Mouse (Mus musculus) kidney, adult 8-10 months (tissue): Measurements from ENCODE around the gene Cd248.

Experiments used
- DNase-seq, 2 experiments: peaks; one replicate each; pipeline ENCODE4 v3.0.0; 2022

Gene Cd248

DNA sequence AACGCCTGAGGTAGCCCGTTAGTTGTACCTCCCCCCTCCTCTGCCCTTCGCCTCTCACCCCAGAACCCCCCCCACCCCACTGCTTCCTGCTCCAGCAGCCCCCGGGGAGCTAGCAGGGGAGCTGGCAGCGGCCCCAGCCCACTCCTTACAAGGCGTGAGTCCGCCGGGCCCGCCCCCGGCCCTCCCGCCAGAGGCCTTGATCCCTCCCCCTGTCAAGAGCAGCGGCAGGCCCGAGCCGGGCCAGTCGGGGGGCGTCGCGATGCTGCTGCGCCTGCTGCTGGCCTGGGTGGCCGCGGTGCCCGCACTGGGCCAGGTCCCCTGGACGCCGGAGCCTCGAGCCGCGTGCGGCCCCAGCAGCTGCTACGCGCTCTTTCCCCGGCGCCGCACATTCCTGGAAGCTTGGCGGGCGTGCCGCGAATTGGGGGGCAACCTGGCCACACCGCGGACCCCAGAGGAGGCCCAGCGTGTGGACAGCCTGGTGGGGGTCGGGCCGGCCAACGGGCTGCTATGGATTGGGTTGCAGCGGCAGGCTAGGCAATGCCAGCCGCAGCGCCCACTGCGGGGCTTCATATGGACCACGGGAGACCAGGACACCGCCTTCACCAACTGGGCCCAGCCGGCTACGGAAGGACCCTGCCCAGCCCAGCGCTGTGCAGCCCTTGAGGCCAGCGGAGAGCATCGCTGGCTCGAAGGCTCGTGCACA, at the start of gene Cd248:
Cd248 (plus strand) TSS at position 212 of the 703 bp plus-strand sequence.
- peak in 1 of 2 experiments; percentile 49 for DNase-seq

DNA sequence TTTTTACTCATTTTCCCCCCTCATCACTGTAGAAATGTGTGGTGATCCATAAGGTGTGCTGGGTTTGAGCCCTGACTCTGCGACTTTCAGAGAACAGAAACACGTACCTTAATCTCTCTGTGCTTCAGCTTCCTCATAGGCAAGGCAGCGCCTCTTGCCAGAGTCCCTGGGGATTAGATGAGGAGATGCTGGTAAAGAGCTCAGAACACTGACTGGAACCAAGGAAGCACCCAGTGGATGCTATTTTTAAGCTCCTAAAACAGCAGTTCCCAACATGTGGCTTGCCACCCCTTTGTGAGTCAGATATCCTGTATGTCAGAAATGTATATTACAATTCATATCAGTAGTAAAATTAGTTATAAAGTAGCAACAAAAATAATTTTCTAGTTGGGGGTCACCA, 49.7 kb upstream of the Cd248 start:
- no peak for DNase-seq

DNA sequence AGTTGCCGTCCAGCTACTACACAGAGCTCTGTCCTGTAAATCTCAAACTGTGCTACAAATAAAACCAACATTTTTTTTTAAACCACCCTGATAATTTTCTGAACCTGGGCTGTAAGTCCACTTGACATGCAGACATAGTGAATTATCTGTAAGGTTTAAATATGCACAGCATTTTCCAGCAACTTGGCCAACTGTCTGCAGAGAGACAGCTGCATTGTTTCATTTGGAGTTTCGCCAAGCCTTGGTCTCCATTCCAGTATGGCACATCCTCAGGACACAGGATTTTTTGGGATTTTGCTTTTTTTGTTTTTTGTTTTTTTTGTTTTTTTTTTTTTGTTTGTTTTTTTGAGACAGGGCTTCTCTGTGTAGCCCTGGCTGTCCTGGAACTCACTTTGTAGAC, 46.5 kb upstream of the Cd248 start:
- DNase-seq = no peak

DNA sequence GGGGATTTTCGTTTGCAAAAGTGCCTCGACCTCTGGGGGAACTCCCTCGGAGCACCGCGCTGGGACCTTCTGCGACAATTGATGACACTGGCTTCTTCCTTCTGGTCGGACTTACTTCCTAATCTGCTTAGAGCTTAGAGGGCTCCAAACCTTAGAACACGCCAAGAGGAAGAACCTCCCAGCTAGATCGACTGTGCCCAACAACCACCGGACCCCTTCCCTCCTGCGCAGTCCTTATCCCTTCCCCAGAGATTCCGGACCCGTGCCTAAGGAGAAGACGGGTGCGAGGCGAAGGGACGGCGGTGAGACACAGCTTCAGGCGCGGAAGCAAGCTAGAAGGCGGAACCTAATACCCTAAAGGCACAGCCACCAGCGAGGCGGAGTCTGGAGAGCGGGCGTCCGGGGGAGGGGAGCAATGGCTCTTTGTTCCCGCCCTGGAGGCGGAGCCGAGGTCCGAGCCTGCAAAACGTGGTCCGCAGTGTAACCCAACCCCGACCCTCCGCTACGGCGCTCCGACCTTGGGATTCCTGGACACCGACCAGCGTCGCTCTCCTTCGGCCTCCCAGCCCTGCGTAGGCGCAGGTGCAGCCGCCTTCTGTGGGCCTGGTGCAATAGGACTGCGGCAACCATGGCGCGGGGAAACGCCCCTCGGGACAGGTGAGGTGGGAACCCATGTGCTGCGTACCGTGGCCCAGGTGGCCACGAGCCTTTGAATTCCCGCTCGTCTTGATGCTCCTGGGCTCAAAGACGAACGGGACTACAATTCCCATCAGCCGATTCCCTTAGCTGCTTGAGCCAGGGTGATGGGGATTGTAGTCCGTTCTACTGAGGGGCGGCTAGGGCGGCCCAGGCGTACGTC, 44.0 kb upstream of the Cd248 start, which contains the start of gene Slc29a2:
Slc29a2 (plus strand) TSS at position 240 of the 859 bp plus-strand sequence.
- DNase-seq = peak; percentile 93 to 95

DNA sequence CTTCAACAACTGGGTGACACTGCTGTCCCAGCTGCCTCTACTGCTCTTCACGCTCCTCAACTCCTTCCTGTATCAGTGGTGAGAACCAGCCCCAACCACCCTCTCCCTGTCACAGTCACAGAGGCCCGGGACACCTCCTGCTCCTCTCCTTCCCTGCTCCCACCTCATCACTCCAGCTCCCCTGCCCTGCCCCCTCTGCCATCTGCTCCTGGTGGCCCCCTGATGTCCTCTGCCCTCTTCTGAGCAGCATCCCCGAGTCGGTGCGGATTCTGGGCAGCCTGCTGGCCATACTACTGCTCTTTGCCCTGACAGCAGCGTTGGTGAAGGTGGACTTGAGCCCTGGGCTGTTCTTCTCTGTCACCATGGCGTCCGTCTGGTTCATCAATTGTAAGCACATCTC, 41.8 kb upstream of the Cd248 start:
- no peak for DNase-seq

DNA sequence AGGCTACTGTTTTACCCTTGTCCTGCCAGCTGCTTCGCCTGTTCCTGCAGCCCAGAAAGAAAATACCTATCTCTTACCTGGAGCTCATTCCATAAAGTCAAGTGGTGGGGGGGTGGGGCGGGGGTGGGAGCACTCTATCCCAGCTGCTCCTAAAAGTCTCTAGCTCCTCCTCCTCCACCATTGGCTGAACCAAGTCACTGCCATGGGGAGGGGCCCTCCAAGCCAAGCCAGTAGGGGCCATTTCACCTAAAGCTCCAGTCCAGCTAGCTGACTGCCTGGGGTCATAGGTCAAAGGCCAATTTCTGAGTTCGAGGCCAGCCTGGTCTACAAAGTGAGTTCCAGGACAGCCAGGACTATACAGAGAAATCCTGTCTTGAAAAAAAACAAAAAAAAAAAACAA, 35.2 kb upstream of the Cd248 start:
- no peak for DNase-seq

DNA sequence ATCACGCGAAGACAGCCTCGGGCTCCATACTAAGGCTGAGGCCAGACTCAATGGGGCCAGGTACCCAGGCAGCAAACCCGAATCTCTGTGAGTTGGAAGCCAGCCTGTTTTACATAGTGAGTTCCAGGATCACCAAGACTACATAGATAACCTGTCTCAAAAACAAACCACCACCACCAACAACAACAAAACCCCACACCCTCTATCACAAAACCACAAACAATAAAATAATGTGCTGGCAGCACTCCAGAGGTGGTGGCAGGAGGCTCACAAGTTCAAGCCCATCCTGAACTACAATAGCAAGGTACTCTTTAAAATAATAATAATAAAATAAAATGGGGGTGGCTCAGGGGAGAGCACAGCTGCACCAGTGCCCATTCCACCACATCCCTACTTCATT, 31.3 kb upstream of the Cd248 start:
- DNase-seq = no peak

DNA sequence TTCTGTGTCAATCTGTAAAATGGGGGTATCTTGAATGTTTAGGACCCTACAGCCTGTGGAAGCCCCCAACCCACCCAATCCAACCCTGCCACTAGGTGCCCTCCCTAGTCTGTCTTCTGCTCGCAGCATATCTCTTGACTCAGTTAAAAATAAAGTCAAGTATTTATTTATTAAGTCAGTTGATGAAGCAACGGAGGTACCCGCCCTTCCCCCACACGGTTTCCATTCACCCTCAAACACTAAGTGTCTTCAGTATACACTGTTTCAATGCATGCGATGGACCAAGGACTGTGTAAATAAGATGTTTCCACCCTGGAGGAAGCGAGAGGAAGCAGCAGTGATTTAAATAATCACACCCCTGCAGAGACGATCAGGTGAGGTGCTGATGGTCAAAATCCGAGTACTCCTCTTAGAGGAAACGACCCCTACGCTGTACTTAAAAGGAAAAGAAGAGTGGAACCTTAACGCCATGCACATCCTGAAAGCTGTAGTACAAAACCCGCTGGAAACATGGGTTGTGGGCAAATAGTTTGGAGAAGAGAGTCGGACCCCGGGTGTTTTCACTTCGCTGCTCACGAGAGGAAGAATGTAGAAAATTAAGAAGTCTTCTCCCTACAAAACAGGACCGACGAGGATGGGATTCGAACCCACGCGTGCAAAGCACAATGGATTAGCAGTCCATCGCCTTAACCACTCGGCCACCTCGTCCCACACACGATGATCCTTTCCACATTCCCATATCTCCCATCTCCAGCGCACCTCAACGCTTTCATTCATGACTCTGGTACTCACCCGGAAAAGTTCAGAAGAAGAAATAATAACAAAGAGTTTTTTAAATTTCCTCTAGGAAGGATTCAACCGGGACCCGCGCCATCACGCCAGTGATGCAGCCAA, 30.0 kb upstream of the Cd248 start:
- peak; percentile 70 to 79 for DNase-seq

DNA sequence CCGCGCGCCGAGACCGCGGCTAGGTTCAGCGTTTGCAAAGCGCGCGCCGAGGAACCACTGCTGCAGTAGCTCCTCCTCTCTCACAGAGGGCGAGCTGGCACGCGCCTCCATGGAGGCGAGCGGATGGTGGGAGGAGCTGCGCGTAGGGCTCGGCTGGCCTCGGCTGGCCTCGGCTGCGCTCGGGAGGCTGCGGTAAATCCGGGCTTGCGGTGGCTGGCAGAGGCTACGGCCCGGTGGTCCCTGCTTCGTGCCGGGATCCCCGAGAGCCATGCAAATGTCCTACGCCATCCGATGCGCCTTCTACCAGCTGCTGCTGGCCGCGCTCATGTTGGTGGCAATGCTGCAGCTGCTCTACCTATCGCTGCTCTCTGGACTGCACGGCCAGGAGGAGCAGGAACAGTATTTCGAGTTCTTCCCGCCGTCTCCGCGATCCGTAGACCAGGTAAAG, 29.1 kb upstream of the Cd248 start, which contains the start of the genes B4gat1 and AC124502.3:
B4gat1 (plus strand) TSS at position 118 of the 448 bp plus-strand sequence.
AC124502.3 (plus strand) TSS at position 183 of the 448 bp plus-strand sequence.
- peak; percentile 85 to 87 for DNase-seq

DNA sequence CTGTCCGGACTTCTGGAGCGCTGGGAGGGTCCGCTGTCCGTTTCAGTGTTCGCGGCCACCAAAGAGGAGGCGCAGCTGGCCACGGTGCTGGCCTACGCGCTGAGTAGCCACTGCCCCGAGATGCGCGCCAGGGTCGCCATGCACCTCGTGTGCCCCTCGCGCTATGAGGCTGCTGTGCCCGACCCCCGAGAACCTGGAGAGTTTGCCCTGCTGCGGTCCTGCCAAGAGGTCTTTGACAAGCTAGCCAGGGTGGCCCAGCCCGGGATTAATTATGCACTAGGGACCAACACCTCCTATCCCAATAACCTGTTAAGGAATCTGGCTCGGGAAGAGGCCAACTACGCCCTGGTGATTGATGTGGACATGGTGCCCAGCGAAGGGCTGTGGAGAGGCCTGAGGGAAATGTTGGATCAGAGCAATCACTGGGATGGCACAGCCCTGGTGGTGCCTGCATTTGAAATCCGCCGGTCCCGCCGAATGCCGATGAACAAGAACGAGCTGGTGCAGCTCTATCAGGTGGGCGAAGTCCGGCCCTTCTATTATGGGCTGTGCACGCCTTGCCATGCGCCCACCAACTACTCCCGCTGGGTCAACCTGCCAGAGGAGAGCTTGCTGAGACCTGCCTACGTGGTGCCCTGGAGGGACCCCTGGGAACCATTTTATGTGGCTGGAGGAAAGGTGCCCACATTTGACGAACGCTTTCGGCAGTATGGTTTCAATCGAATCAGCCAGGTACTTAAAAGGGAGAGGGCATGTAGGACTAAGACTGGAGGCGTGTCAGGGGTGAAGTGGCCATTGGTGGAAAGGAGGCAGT, 28.4 kb upstream of the Cd248 start:
- DNase-seq = peak in 1 of 2 experiments; percentile 39

DNA sequence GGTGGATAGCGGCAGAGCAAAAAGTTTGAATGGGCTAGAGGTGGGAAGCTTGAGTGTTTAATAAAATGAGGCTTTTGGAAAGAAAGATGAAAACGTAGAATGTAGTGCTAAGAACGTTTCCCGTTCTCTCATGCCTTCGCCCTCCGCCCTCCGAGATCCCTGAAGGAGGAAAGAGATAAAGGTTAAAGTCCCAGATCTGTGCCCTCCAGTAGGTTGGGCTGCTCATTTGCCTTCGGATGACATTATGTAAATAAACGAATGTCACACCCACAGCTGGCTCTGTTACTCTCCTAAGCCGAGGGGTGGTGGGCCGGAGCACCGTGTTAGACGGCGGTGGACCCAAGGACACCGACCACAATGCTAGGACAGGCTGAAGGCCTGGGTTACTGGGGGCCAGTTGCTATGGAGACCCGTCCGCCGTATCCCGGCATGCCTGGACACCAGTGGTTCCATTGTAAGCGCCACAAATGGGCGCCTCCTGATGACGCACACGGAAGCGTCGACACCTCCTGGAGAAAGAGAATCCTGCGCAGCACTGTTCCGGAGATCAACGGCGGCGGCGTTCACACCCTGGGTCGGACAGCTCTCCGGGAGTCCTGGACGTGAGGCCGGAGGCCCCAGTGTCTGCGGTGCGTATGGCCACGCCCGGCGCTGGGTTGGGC, 26.9 kb upstream of the Cd248 start, which contains the start of gene Brms1:
Brms1 (plus strand) TSS at position 493 of the 662 bp plus-strand sequence.
- peak; percentile 90 to 91 for DNase-seq

DNA sequence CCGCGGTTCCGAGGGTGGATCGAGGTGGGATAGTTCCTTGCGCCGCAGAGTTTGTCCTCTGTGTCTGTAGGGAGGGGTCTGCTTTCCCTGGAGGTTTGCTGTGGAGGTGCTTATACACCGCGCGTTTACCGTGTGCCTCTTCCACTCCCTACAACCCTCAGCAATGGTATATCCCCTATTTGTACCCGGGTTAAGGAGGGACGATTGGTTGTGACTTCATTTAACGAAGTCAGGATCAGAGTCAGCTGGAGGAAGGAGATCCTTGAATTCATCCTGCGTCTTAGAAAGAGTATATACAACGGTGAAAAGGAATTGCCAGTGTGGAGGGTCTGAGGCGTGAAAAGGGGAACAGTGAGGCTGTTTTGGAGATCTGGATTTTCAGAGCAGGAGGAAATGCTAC, 26.3 kb upstream of the Cd248 start:
- DNase-seq = no peak

DNA sequence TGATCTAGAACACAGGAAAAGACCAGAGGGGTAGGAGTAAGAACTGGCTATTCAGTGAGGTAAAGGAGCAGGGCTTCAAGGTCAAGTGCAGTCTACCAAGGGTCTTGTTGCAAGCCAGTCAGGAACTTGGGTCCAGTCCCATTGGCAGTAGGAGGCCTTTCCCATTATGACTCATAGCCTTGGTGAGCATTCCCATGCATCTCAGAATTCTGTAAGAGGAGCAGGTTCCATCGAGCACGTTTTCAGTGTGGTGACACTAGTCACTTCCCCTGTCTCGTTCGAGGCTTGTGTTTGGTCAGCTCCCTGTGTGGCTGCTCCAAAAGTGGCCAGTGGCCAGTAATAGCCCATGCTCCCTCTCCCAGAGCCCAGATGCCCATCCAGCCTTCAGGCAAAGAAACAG, 22.3 kb upstream of the Cd248 start:
- DNase-seq = no peak

DNA sequence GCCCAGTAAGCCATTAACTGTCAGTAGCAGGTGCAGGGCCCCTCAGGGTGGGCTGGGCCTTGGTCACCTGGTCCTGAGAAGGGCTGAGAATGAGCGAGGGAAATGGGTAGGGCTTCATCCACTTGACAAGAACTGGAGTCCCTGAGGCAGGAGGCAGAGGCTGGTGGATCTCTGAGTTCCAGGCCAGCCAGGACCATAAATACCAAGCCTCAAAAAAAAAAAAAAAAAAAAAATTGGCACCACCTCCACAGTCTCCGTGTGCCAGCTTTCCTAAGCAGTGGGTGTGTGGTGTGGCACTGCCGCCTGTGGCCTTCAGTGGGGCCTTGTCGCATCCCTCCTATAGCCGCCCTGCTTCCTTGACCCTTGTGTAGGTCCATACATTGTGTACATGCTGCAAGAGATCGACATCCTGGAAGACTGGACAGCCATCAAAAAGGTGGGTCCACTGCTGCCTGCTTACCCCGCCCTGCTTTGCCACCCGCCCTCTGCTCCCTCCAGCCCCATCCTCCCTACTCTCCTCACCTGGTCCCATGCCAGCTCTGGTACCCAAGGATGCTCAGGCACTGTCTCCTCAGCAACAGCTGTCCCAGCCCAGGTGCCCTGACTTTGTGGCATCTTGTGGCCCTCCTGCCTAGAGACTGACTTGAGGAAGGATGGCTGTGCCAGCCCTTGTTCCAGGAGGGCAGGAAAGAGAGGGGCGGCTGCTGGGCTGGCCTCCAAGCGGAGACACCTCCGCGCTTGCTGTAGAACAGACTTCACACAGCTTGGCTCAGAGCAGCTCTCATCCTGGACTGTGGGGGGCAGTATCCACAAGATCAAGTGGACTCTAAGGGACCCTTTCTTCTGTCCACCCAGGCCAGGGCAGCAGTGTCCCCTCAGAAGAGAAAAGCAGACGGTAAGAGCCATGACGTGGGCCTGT, 19.5 kb upstream of the Cd248 start:
- DNase-seq = no peak

DNA sequence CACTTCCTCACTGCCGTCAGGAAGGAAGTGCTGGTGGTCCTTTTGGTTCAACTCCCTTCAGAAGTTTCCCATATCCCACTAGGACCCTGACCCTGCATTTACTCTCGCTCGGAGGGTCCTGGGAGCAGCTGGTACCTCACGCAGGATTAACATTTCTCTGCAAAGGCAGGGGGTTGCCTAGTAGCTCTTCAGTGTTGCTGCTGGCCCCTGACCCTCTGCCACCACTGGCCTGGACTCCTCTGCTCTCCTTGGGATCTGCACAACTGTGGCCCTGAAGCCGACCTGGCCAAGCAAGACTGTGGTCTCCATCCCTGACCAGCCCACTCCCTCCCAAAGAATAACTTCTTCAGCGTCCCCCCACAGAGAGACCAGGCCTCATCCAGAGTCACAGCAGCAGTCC, 18.6 kb upstream of the Cd248 start:
- no peak for DNase-seq

DNA sequence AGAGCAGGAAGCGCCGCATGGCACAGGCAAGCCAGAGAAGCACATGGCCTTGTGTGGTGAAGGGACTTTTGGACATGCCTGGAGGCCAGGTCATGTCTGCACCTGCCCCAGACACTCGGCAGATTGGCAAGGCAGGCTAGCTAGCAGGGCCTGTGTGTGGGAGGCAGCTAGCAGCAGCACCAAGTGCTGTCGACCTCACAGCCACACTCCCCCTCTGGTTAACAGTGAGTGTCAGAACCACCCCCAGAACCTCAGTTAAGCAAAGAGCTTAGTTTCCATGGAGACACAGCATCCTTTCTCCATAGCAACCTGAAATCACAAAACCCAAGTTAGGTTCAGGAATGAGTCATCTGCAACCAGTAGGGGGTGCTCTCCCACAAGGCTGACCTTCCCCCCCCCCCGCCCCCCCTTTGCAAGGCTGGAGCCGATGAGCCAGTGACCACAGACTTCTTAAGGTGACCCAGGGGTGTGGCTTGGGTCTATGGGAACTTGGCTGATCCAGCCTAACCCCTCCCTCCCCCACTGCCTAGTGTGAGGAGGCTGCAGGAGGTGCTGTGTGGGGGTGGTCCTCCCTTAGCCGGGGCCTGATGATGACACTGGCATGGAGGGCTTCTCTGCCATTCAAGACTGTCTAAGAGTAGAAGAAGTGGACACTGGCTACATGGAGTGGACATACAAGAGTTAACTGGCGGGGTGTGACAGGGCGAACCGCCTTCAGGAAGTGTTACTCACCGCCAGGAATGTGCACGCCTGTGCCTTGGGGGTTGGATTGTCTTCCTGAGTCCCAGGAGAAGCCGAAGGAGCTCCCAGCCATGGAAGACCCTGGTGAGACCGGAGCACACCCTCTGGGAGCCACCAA, 17.6 kb upstream of the Cd248 start, which contains the start of gene Rin1:
Rin1 (plus strand) TSS at position 435 of the 859 bp plus-strand sequence.
- DNase-seq = peak; percentile 46 to 48

DNA sequence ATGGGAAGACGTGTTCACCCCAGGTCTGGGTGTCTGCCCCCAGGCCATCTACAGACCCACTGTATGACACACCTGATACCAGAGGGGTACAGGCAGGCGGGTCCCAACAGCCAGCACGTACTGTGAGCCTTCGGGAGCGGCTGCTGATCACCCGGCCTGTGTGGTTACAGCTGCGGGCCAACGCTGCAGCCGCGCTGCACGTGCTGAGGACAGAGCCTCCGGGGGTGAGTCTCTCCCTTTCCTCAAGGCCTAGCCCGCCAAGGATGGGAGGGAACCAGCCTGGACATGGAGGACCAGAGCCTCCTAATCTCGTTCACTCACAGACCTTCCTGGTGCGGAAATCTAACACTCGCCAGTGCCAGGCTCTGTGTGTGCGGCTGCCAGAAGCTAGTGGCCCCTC, 16.8 kb upstream of the Cd248 start:
- DNase-seq = no peak

DNA sequence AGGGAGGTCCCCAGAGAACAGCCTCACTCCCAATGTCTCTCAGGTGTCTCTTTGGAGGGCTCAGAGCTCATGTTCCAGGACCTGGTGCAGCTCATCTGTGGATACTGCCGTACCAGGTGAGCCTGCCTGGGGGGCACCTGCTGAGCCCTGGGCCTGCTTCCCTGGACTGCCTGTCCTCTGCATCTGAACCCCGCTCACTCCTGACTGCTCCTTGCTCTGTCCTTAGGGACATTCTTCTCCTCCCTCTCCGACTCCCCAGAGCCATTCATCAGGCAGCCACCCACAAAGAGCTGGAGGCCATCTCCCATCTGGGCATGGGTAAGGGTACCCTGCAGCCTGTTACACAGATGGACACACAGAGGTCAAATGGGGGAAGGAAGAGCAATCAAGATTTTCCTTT, 16.4 kb upstream of the Cd248 start:
- DNase-seq = no peak
